Mouse (Mus musculus) left cerebral cortex, postnatal 25 days (tissue): ENCODE results near the gene AC124108.1. TPM values are rescaled to one million over a fixed set of nuclear protein-coding genes. Genes with fewer than 3 reads are reported as not detected.
"Not testable (repeated sequence)": the region's sequence is repeated elsewhere in the genome, so short reads cannot be mapped to it uniquely, and the experiment has no call there.

Experiments
- DNase-seq, 2 experiments: peaks; one replicate each; pipeline ENCODE4 v3.0.0; 2022; ENCODE audit warnings: low spot score in 2 of 2, mixed read lengths in 1 of 2
- intact Hi-C: fragments of 180-260 bp; cut with DNase I; formaldehyde crosslinking; loops from one replicate; pipeline ENCODE4 v1.15.1; 2025
- total RNA-seq, 2 experiments: library from RNA; stranded (reverse); gene quantifications; 2 replicates each; pipeline ENCODE4 v1.2.3; 2021

The AC124108.1 gene
- total RNA-seq, 2 experiments from 2014 or later = 4.7 to 5.8 TPM

- intact Hi-C loops = no loop called here
- no peak for DNase-seq
These were observed 29.9 kb upstream of the AC124108.1 start for GRCm38 (mm10) chr1:132161211-132161880.

- intact Hi-C loops, DNase-seq: not testable (repeated sequence)
These were observed 28.6 kb upstream of the AC124108.1 start for GRCm38 (mm10) chr1:132162618-132163017.

- DNase-seq = no peak
- intact Hi-C loops = no loop called here
These were observed 26.3 kb upstream of the AC124108.1 start for GRCm38 (mm10) chr1:132164780-132165518.

- no peak for DNase-seq
- intact Hi-C loops = no loop called here
These were observed 25.4 kb upstream of the AC124108.1 start for GRCm38 (mm10) chr1:132165859-132166258.

GRCm38 (mm10) chr1:132168115-132168767 is 23.0 kb upstream of the AC124108.1 start:
- intact Hi-C loops = no loop called here
- peak in 1 of 2 experiments; percentile 45 for DNase-seq

- no peak for DNase-seq
- intact Hi-C loops = no loop called here
These were observed 20.6 kb upstream of the AC124108.1 start for GRCm38 (mm10) chr1:132170698-132171097.

- DNase-seq = no peak
- intact Hi-C loops = no loop called here
These were observed 19.6 kb upstream of the AC124108.1 start for GRCm38 (mm10) chr1:132171619-132172018.

GRCm38 (mm10) chr1:132186303-132186702 is 5.0 kb upstream of the AC124108.1 start:
- DNase-seq = no peak
- intact Hi-C loops = no loop called here

GRCm38 (mm10) chr1:132188442-132189066 is 2.7 kb upstream of the AC124108.1 start:
- intact Hi-C loops = no loop called here
- DNase-seq = no peak

GRCm38 (mm10) chr1:132189231-132189630 is 2.0 kb upstream of the AC124108.1 start:
- intact Hi-C loops = no loop called here
- DNase-seq = no peak

GRCm38 (mm10) chr1:132190040-132190513 is 1.2 kb upstream of the AC124108.1 start:
- peak; percentile 64 to 82 for DNase-seq
- intact Hi-C loops = no loop called here

- intact Hi-C loops = no loop called here
- DNase-seq = peak in 1 of 2 experiments; percentile 18
These were observed 600 bp upstream of the AC124108.1 start for GRCm38 (mm10) chr1:132190621-132191092.

- intact Hi-C loops = no loop called here
- DNase-seq = peak in 1 of 2 experiments; percentile 1
These were observed 776 bp downstream of the AC124108.1 start for GRCm38 (mm10) chr1:132191786-132192680.

GRCm38 (mm10) chr1:132193806-132194205 is 2.5 kb downstream of the AC124108.1 start:
- intact Hi-C loops = no loop called here
- DNase-seq = peak in 1 of 2 experiments; percentile 4

- no peak for DNase-seq
- intact Hi-C loops = no loop called here
These were observed 3.4 kb downstream of the AC124108.1 start for GRCm38 (mm10) chr1:132194624-132195023.

GRCm38 (mm10) chr1:132195100-132195499 is 3.8 kb downstream of the AC124108.1 start:
- no peak for DNase-seq
- intact Hi-C loops = no loop called here

GRCm38 (mm10) chr1:132195681-132196080 is 4.4 kb downstream of the AC124108.1 start:
- intact Hi-C loops = no loop called here
- DNase-seq = no peak

- DNase-seq = peak in 1 of 2 experiments; percentile 6
- intact Hi-C loops = no loop called here
These were observed 5.1 kb downstream of the AC124108.1 start for GRCm38 (mm10) chr1:132196337-132196736.

- no peak for DNase-seq
- intact Hi-C loops = no loop called here
These were observed 6.4 kb downstream of the AC124108.1 start for GRCm38 (mm10) chr1:132197666-132198065.
